Mouse (Mus musculus): ENCODE measurements at regions not wholly inside any gene's neighbourhood (a gene's known extent, or its start where the extent isn't known, plus 50 kb on each side); places are given as distances from the start of the nearest gene placed in this dataset.
"Not testable (repeated sequence)": the region's sequence is repeated elsewhere in the genome, so short reads cannot be mapped to it uniquely, and the experiment has no call there.

GRCm38 (mm10) chr8:20151317-20152047 is 211.5 kb downstream of the Gm15319 start:
- not testable (repeated sequence) for TF ChIP-seq CTCF, POLR2A (IDR thresholded peaks at IDR 0.05; ENCODE audit: extremely low read depth, insufficient read depth, low read length)

Data from cortical plate, adult 2 months (tissue).